Mouse (Mus musculus) embryonic fibroblast, embryonic 13.5 days (primary cell): ENCODE data around the gene Leng1.

ENCODE experiments used
- CTCF ChIP-seq: IDR thresholded peaks from 2 replicates; pipeline ENCODE4 v1.5.1; 2011; ENCODE audit warnings: mild to moderate bottlenecking, control low read depth, low read length, moderate library complexity, borderline replicate concordance; ENCODE audit not compliant: insufficient read depth
- POLR2A ChIP-seq: IDR thresholded peaks from 2 replicates; pipeline ENCODE4 v1.6.1; 2011; ENCODE audit warnings: low read depth, mild to moderate bottlenecking, control low read depth, low read length, moderate library complexity

- TF ChIP-seq CTCF (no peak), POLR2A (no peak)
These were observed 19.0 kb downstream of the Leng1 start for GRCm38 (mm10) chr7:3646641-3647040.
